Mouse (Mus musculus): ENCODE measurements around the gene Uri1. TPM values are rescaled to one million over a fixed set of nuclear protein-coding genes. Genes with fewer than 3 reads are reported as not detected.

The Uri1 gene
- total and polyA plus RNA-seq, 3 experiments, result 5.8 to 19.9 (median 15.1) TPM

DNA sequence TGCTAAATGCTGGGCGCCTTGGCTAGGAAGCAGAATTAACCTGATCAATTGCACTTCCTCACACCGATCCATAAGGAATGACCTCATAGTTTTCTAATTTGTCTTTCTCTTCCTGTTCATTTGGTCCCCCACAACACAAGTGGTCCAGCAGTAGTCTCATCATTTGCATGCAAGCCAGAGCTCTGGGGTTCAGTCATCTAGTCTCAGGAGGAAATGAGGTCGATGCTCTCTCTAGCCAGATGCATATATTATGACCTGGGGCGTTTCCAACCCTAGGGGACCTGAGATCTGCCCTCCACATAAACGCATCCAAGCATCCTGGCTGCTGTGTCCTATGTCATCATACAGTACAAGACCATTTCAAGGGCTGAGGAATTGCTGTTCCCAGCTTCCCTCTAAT, 14.2 kb upstream of the Uri1 start:
- 66% methylated on average over 5 of the region's 5 CpGs for WGBS
- no peak for DNase-seq
- TF ChIP-seq CTCF (IDR thresholded peaks at IDR 0.05) (no peak), EP300 (IDR thresholded peaks at IDR 0.05; ENCODE audit: insufficient read depth, low read depth, low read length) (no peak), POLR2A (IDR thresholded peaks at IDR 0.05; ENCODE audit: insufficient read depth, low read depth, low read length) (no peak)
- H3K36me3 ChIP-seq (ENCODE audit: control insufficient read depth, insufficient read depth, low read length), result no peaks in the 10 kb centered on the region
- H3K9ac ChIP-seq (ENCODE audit: low read depth, low read length), result no peak overlapping the region
- no peak overlapping the region for H3K4me3 ChIP-seq
- H3K27ac ChIP-seq, result no peak overlapping the region
- no peaks in the 10 kb centered on the region for H3K4me1 ChIP-seq (ENCODE audit: control insufficient read depth, insufficient read depth, low read length)
- no peaks in the 10 kb centered on the region for H3K79me2 ChIP-seq (replicated peaks; ENCODE audit: control insufficient read depth, insufficient read depth, low read length)
- no peaks in the 10 kb centered on the region for H3K27me3 ChIP-seq (ENCODE audit: control insufficient read depth, insufficient read depth, low read length)
- intact Hi-C loops (cut with DNase I), result no loop called here

DNA sequence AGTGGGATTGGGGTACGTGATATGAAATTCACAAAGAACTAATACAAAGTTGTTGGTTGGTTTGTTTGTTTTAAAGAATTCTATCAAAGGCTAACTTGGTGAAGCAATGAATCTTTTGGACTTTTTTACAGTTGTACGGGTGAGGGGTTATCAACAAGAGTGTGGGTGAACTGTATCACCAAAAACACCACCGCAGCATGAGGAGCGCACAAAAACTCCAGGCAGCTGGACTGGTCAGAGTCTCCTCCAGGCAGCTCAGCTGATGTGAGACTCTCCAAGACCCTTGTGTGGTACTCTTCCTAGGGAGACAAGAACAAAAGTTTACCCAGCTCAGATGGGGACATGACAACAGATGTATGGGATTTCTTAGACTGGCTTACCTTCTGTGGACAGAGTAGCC, 7.8 kb upstream of the Uri1 start:
- Histone ChIP-seq H3K27ac (no peak overlapping the region), H3K79me2 (replicated peaks; ENCODE audit: control insufficient read depth, insufficient read depth, low read length) (no peaks in the 10 kb centered on the region), H3K4me1 (ENCODE audit: control insufficient read depth, insufficient read depth, low read length) (no peaks in the 10 kb centered on the region), H3K36me3 (ENCODE audit: control insufficient read depth, insufficient read depth, low read length) (no peaks in the 10 kb centered on the region), H3K27me3 (ENCODE audit: control insufficient read depth, insufficient read depth, low read length) (no peaks in the 10 kb centered on the region), H3K4me3 (no peak overlapping the region), H3K9ac (ENCODE audit: low read depth, low read length) (no peak overlapping the region)
- intact Hi-C loops (cut with DNase I), result no loop called here
- TF ChIP-seq EP300 (IDR thresholded peaks at IDR 0.05; ENCODE audit: insufficient read depth, low read depth, low read length), result no peak
- TF ChIP-seq CTCF (IDR thresholded peaks at IDR 0.05), result no peak
- no peak for DNase-seq
- 83% methylated on average over 4 of the region's 4 CpGs for whole genome bisulfite sequencing

DNA sequence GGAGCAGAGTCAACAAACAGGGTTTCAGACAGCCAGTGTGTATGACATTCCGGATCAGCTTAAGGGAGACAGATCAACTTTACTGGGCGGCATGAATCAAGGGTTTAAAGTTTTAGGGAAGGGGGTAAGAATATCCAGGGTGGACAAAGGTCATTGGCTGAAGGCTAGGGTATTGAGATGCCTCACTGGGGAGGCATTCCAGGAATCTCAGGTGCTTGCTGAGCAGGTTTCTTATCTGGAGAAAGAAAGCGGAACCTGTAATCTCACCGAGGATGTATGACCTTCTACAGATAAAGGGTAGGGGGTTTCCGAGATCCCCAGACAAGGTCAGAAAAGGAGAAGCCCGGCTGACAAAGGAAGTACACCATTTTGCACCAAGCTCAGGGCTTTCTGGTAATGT, 7.3 kb upstream of the Uri1 start:
- TF ChIP-seq POLR2A (IDR thresholded peaks at IDR 0.05; ENCODE audit: insufficient read depth, low read depth, low read length), result no peak
- TF ChIP-seq EP300 (IDR thresholded peaks at IDR 0.05; ENCODE audit: insufficient read depth, low read depth, low read length), result no peak
- no peak for TF ChIP-seq CTCF (IDR thresholded peaks at IDR 0.05)
- Histone ChIP-seq H3K9ac (ENCODE audit: low read depth, low read length) (no peak overlapping the region), H3K4me1 (ENCODE audit: control insufficient read depth, insufficient read depth, low read length) (no peaks in the 10 kb centered on the region), H3K79me2 (replicated peaks; ENCODE audit: control insufficient read depth, insufficient read depth, low read length) (no peaks in the 10 kb centered on the region), H3K4me3 (no peak overlapping the region), H3K27me3 (ENCODE audit: control insufficient read depth, insufficient read depth, low read length) (no peaks in the 10 kb centered on the region), H3K36me3 (ENCODE audit: control insufficient read depth, insufficient read depth, low read length) (no peaks in the 10 kb centered on the region), H3K27ac (no peak overlapping the region)
- WGBS, result 31% methylated on average over 6 of the region's 6 CpGs
- intact Hi-C loops (cut with DNase I), result no loop called here
- no peak for DNase-seq

DNA sequence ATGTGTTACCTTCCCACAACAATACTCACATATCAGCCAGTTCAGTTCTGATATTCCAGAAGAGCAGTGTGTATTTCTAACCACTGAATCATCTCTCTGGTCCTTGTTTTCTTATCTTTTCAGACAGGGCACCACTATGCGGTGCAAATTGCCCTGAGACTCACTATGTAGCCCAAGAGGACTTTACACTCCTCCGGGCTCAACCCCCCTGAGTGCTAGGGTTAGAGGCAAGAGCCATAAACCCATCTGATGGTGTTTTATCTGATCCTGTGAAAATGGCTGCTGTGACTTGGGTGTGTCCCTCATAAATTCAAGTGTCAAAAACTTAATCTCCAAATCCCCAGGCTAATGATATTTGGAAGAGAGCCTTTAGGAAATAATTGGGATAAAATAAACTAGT, 6.6 kb upstream of the Uri1 start:
- Histone ChIP-seq H3K79me2 (replicated peaks; ENCODE audit: control insufficient read depth, insufficient read depth, low read length) (no peaks in the 10 kb centered on the region), H3K27me3 (ENCODE audit: control insufficient read depth, insufficient read depth, low read length) (no peaks in the 10 kb centered on the region), H3K4me1 (ENCODE audit: control insufficient read depth, insufficient read depth, low read length) (no peaks in the 10 kb centered on the region), H3K9ac (ENCODE audit: low read depth, low read length) (no peak overlapping the region), H3K4me3 (no peak overlapping the region), H3K36me3 (ENCODE audit: control insufficient read depth, insufficient read depth, low read length) (no peaks in the 10 kb centered on the region), H3K27ac (no peak overlapping the region)
- 51% methylated on average over 2 of the region's 2 CpGs for WGBS
- DNase-seq, result no peak
- intact Hi-C loops (cut with DNase I), result no loop called here
- TF ChIP-seq POLR2A (IDR thresholded peaks at IDR 0.05; ENCODE audit: insufficient read depth, low read depth, low read length) (no peak), CTCF (IDR thresholded peaks at IDR 0.05) (no peak), EP300 (IDR thresholded peaks at IDR 0.05; ENCODE audit: insufficient read depth, low read depth, low read length) (no peak)

DNA sequence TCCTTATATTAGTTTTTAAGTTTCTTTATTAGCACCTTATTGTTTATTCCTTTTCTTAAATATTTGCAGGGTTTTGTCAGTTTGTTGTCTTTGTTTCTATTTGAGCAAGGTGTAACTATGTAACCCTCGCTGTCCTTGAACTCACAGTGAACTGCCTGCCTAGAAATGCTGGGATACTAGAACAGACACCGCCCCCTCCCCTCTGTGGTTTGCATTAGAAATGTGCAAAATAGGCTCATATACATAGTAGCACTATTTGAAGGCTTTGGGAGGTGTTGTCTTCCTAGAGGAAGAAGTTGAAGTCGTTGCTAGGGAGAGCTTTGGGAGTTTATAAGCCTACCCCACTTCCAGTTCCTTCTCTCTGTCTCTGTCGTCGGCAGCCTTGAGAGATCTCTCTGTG, 5.7 kb upstream of the Uri1 start:
- no peak overlapping the region for H3K4me3 ChIP-seq
- H3K27ac ChIP-seq, result no peak overlapping the region
- DNase-seq, result no peak
- intact Hi-C loops (cut with DNase I), result no loop called here
- H3K36me3 ChIP-seq (ENCODE audit: control insufficient read depth, insufficient read depth, low read length), result no peaks in the 10 kb centered on the region
- H3K27me3 ChIP-seq (ENCODE audit: control insufficient read depth, insufficient read depth, low read length), result no peaks in the 10 kb centered on the region
- no peak for TF ChIP-seq EP300 (IDR thresholded peaks at IDR 0.05; ENCODE audit: insufficient read depth, low read depth, low read length)
- no peak for TF ChIP-seq CTCF (IDR thresholded peaks at IDR 0.05)
- TF ChIP-seq POLR2A (IDR thresholded peaks at IDR 0.05; ENCODE audit: insufficient read depth, low read depth, low read length), result no peak
- H3K9ac ChIP-seq (ENCODE audit: low read depth, low read length), result no peak overlapping the region
- 50% methylated on average over 5 of the region's 5 CpGs for WGBS
- no peaks in the 10 kb centered on the region for H3K4me1 ChIP-seq (ENCODE audit: control insufficient read depth, insufficient read depth, low read length)
- H3K79me2 ChIP-seq (replicated peaks; ENCODE audit: control insufficient read depth, insufficient read depth, low read length), result no peaks in the 10 kb centered on the region

DNA sequence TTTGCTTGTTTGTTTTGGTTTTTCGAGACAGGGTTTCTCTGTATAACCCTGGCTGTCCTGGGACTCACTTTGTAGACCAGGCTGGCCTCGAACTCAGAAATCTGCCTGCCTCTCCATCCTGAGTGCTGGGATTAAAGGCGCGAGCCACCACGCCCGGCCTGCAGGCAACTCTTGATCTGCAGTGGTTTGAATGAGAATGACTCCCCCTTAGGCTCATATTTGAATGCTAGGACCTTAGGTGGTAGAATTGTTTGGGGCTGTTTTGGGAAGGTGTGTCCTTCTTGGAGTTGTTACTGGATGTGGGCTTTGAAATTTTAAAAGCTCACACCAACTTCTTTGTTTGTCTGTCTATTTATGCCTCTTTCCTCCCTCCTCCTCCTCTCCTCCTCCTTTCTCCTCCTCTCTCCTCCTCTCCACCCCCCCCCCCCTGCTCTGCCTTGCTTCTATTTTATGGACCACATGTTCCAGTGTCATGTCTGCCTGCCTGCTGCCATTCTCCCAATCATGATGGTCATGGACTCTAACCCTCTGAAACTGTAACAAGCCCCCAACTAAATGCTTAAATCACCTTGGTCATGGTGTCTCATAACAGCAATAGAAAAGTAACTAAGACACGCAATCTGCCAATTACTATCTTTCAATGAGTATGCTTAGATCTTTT, 4.7 kb upstream of the Uri1 start:
- no peaks in the 10 kb centered on the region for H3K36me3 ChIP-seq (ENCODE audit: control insufficient read depth, insufficient read depth, low read length)
- TF ChIP-seq EP300 (IDR thresholded peaks at IDR 0.05; ENCODE audit: insufficient read depth, low read depth, low read length) (no peak), CTCF (IDR thresholded peaks at IDR 0.05) (no peak), POLR2A (IDR thresholded peaks at IDR 0.05; ENCODE audit: insufficient read depth, low read depth, low read length) (no peak)
- intact Hi-C loops (cut with DNase I), result no loop called here
- H3K79me2 ChIP-seq (replicated peaks; ENCODE audit: control insufficient read depth, insufficient read depth, low read length), result no peaks in the 10 kb centered on the region
- no peaks in the 10 kb centered on the region for H3K27me3 ChIP-seq (ENCODE audit: control insufficient read depth, insufficient read depth, low read length)
- H3K4me1 ChIP-seq (ENCODE audit: control insufficient read depth, insufficient read depth, low read length), result no peaks in the 10 kb centered on the region
- H3K27ac ChIP-seq, result no peak overlapping the region
- 82% methylated on average over 7 of the region's 7 CpGs for WGBS
- no peak for DNase-seq
- no peak overlapping the region for H3K9ac ChIP-seq (ENCODE audit: low read depth, low read length)
- H3K4me3 ChIP-seq, result no peak overlapping the region
